Mouse (Mus musculus) B cell, adult 2 months (primary cell): ENCODE results near the gene Mrgpre.

Experiments used
- DNase-seq, 2 experiments: peaks; one replicate each; pipeline ENCODE4 v3.0.0; 2022

The Mrgpre gene

GRCm38 (mm10) chr7:143733746-143734145, 50.6 kb downstream of the Mrgpre start:
- no peak for DNase-seq

- no peak for DNase-seq
Measured at GRCm38 (mm10) chr7:143729886-143730285, 54.4 kb downstream of the Mrgpre start.
